Mouse (Mus musculus) liver, postnatal 0 days (tissue): ENCODE results near the gene Adam12.

Experiments used
- CTCF ChIP-seq: sonication (generic); IDR thresholded peaks from 2 replicates; pipeline ENCODE4 v1.5.1; 2016; ENCODE audit warnings: antibody characterized with exemption, low read depth
- EP300 ChIP-seq: IDR thresholded peaks from 2 replicates; pipeline ENCODE4 v1.6.1; 2016; ENCODE audit warnings: antibody characterized with exemption, low read depth, mild to moderate bottlenecking

DNA sequence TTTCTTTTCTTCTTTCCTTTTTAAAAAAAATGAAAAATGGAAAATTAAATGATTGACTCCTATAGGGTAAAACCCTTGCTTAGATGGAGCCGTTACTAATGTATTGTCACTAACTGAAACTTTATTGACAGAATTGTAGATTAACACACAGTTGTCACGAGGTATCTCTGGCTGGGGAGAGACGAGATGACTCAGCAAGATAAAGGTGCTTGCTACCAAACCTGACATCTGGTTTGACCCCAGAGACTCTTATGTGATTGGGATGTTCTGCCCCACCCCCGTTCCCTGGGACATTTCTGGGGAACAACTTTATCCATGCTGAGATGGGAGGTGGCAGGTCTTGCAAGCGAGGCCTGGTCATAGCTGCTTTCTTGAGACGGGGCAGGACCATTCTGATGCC is 118.1 kb downstream of the Adam12 start:
- TF ChIP-seq CTCF (no peak), EP300 (no peak)
